In the genomic region with DNA sequence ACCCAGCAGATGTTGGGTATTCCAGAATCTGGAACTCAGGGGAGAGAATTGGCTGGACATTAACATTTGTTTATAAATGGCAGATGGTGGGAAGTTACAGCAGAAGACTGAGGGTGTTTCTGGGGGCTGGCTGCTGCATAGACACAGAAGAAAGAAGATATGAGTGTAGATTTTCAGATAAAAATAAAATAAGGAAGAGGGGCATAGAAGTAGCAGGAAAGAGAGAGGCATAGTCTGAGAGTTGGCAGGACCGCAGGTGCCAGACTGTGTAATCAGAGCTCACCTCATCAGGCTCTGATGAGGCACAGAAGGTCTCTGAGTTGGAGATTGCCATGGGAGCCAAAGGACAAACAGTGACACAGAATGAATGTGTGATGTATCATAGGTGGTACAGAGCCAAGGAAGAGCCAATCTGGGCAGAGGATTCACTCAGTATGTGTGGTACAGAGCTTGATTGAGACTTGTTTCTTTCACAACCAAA, we compare ENCODE assay signal across 17 mouse cellular contexts.
DNase-seq lines count a peak whose midpoint lies in the region.
"Had no signal": no experiment of that assay in that cellular context is flagged by ENCODE, and none has a peak within 500 bp of the region (broad histone marks: within the 10 kb centered on the region; RNA-seq: fewer than 3 reads in every experiment).

No protein-coding gene starts in this region.

- peak; percentile 18 for DNase-seq in adrenal gland, adult 2 months
- no peak for DNase-seq in adrenal gland, postnatal 10 days
- DNase-seq in frontal cortex, adult 2 months (ENCODE audit: extremely low spot score in 1 of 2, low spot score in 1 of 2): peak; percentile 25 to 48
- DNase-seq in frontal cortex, postnatal 10 days (ENCODE audit: low spot score in 2 of 2): no peak
- DNase-seq in layer of hippocampus, adult 8-10 months (ENCODE audit: low spot score in 2 of 2): peak; percentile 32 to 33
- peak; percentile 10 to 82 for DNase-seq in left cerebral cortex, postnatal 25 days (ENCODE audit: low spot score in 2 of 2)
- DNase-seq in thymus, adult 18-20 months: no peak
- no peak for DNase-seq in heart, embryonic 10.5 days (ENCODE audit: low spot score)
- DNase-seq: adrenal gland, adult 8-10 months; heart, adult 11 months; heart, postnatal 14 days; kidney, postnatal 10 days; liver had no signal

- H3K27me3 ChIP-seq in heart, embryonic 10.5 days (ENCODE audit: insufficient read depth, poor library complexity, severe bottlenecking): no peaks in the 10 kb centered on the region
- H3K27me3 ChIP-seq: embryonic facial prominence, embryonic 13.5 days; intestine, embryonic 15.5 days; lung, embryonic 15.5 days; megakaryocyte, embryonic 14.5 days had no signal

- H3K9me3 ChIP-seq in heart, embryonic 10.5 days: no peaks in the 10 kb centered on the region
- H3K9me3 ChIP-seq: embryonic facial prominence, embryonic 13.5 days; intestine, embryonic 15.5 days; lung, embryonic 15.5 days; megakaryocyte, embryonic 14.5 days had no signal

- no peaks in the 10 kb centered on the region for H3K4me1 ChIP-seq in heart, embryonic 10.5 days
- H3K4me1 ChIP-seq: embryonic facial prominence, embryonic 13.5 days; intestine, embryonic 15.5 days; lung, embryonic 15.5 days; megakaryocyte, embryonic 14.5 days had no signal

- no peak overlapping the region for H3K4me3 ChIP-seq in heart, embryonic 10.5 days
- H3K4me3 ChIP-seq: embryonic facial prominence, embryonic 13.5 days; intestine, embryonic 15.5 days; lung, embryonic 15.5 days; megakaryocyte, embryonic 14.5 days had no signal

- H3K27ac ChIP-seq in heart, embryonic 10.5 days: no peak overlapping the region
- H3K27ac ChIP-seq: embryonic facial prominence, embryonic 13.5 days; intestine, embryonic 15.5 days; lung, embryonic 15.5 days had no signal

- no peaks in the 10 kb centered on the region for H3K36me3 ChIP-seq in heart, embryonic 10.5 days
- H3K36me3 ChIP-seq: embryonic facial prominence, embryonic 13.5 days; intestine, embryonic 15.5 days; lung, embryonic 15.5 days had no signal

- intact Hi-C loops in left cerebral cortex, postnatal 25 days (cut with DNase I): no loop called here

- 91% methylated on average over 1 of the region's 1 CpGs for WGBS in heart, embryonic 10.5 days

Comparison
In these comparisons a context has a peak if more than half of its experiments do, and no peak if none do; other contexts are left out.
1. DNase-seq: peak in adrenal gland, adult 2 months (single experiment), frontal cortex, adult 2 months (2 of 2), layer of hippocampus, adult 8-10 months (2 of 2) and left cerebral cortex, postnatal 25 days (2 of 2); none in adrenal gland, postnatal 10 days (single experiment), frontal cortex, postnatal 10 days (0 of 2), thymus, adult 18-20 months (0 of 2) and heart, embryonic 10.5 days (single experiment).